Mouse (Mus musculus): ENCODE data around the gene Stard9. TPM values are rescaled to one million over a fixed set of nuclear protein-coding genes. Genes with fewer than 3 reads are reported as not detected.

The Stard9 gene
- polyA plus RNA-seq, 1 experiment from 2014 or later = 15.4 TPM

DNA sequence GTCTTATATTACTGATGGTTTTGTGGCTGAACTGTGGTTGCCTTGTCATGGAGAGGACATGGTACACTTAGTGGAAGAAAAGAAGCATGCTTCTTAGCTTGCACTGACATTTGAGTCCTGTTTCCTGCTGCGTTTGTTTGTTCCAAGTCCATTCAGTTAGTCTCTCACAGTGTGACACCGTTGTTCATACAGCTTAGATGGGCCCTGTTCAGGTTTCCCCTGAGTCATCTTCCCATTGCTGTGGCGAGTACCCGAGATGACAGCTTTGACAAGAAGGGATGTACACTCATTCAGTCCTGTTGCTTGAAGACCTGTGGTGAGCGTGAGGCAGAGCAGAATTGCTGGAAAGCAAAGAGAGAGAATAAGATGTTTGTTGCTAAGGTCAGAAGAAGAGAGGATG, 29.6 kb downstream of the Stard9 start:
- WGBS = 59% methylated on average over 5 of the region's 5 CpGs
- DNase-seq (ENCODE audit: low spot score) = no peak

DNA sequence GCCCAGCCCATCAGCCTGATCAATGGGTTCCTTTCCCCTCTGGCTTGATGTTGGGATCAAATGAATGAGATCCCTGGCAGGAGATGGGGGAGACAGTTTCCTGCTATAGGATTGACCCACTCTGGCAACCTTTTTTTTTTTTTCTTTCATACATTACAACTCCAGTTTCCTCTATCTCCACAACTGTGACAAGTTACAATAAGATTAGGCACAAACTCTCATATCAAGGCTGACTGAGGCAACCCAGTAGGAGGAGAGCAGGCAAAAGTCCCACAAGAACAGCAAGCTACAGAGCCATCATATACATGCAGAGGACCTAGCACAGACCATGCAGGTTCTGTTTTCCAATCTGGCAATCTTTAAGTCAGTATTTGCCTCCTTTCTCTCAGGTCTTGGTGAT, 30.4 kb downstream of the Stard9 start:
- Histone ChIP-seq H3K4me2 (replicated peaks; ENCODE audit: low read depth, low read length) (no peak overlapping the region), H3K36me3 (ENCODE audit: insufficient read depth, low read length) (no peaks in the 10 kb centered on the region), H3K27ac (ENCODE audit: low read length) (peak overlapping the region; percentile 68; the same call in 1 of the 2 replicates), H3K4me3 (ENCODE audit: low read depth, low read length) (no peak overlapping the region), H3K4me1 (ENCODE audit: insufficient read depth, low read depth, low read length) (peaks cover 10% of the 10 kb centered on the region; the same call in 1 of the 2 replicates), H3K27me3 (replicated peaks; ENCODE audit: insufficient read depth, low read length) (no peaks in the 10 kb centered on the region), H3K9ac (replicated peaks; ENCODE audit: low read depth) (no peak overlapping the region), H3K9me3 (ENCODE audit: low read length) (no peaks in the 10 kb centered on the region)
- TF ChIP-seq EP300 (IDR thresholded peaks at IDR 0.05) (no peak), CTCF (IDR thresholded peaks at IDR 0.05) (no peak)
- DNase-seq (ENCODE audit: low spot score) (no peak), ATAC-seq (no peak)

More for the DNA sequence above, 29.6 kb downstream of the Stard9 start:
- Histone ChIP-seq H3K9me3 (ENCODE audit: low read length) (no peaks in the 10 kb centered on the region), H3K4me2 (replicated peaks; ENCODE audit: low read depth, low read length) (no peak overlapping the region), H3K27me3 (replicated peaks; ENCODE audit: insufficient read depth, low read length) (no peaks in the 10 kb centered on the region), H3K36me3 (ENCODE audit: insufficient read depth, low read length) (no peaks in the 10 kb centered on the region), H3K9ac (replicated peaks; ENCODE audit: low read depth) (no peak overlapping the region), H3K4me1 (ENCODE audit: insufficient read depth, low read depth, low read length) (peaks cover 6% of the 10 kb centered on the region; the same call in 1 of the 2 replicates), H3K4me3 (ENCODE audit: low read depth, low read length) (no peak overlapping the region), H3K27ac (ENCODE audit: low read length) (no peak overlapping the region)
- TF ChIP-seq CTCF (IDR thresholded peaks at IDR 0.05) = no peak
- TF ChIP-seq EP300 (IDR thresholded peaks at IDR 0.05) = no peak
- no peak for ATAC-seq

DNA sequence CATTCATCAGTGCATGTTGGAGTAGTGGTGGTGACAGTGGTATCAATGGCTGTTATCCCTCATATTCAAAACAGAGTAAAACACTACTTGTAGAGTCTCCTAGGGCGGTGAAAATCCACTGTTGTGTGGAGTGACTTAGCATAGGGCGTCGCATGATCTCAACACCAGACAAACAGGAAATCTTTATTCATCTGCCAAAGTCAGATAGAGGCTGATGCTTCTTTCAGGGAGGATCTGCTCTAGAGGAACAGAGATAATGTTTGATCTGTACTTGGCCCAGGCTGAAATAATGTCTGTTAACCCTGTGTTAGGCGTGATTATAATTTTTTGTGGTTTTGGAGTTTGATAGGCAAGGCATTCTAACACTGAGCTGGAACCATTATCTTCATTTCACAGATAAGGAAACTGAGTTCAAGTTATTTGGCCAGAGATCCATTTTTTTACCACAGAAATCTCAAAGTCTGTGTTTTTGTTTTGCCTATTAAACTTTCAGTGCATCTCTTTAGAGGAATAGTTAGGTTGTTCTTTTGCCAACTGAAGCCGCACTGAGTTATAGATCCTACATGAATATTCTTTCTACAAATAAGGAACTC, 31.7 kb downstream of the Stard9 start:
- 32% methylated on average over 5 of the region's 5 CpGs for WGBS
- ATAC-seq = peak; percentile 73
- peak overlapping the region; percentile 68 for H3K27ac ChIP-seq (ENCODE audit: low read length)

DNA sequence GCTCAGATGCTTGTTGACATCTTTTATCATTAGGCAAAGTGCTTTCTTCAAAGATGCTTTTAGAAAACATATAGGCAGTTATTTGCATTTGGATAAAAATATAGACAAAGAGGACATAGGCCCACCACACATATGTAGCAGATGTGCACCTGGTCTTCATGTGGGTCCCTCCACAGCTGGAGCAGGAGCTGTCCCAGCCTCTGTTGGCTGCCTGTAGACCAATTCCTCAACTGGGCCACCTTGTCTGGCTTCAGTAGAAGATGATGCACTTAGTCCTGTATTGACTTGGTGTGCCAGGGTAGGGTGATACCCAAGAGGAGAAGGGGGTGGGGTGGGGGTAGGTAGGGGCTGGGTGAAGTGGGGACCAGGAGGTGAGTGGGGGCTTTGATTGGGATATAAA, 33.8 kb downstream of the Stard9 start:
- TF ChIP-seq CTCF (IDR thresholded peaks at IDR 0.05) (no peak), EP300 (IDR thresholded peaks at IDR 0.05) (no peak)
- no peaks in the 10 kb centered on the region for H3K36me3 ChIP-seq (ENCODE audit: insufficient read depth, low read length)
- H3K4me3 ChIP-seq (ENCODE audit: low read depth, low read length) = no peak overlapping the region
- no peak overlapping the region for H3K4me2 ChIP-seq (replicated peaks; ENCODE audit: low read depth, low read length)
- DNase-seq (ENCODE audit: low spot score) = no peak
- H3K9ac ChIP-seq (replicated peaks; ENCODE audit: low read depth) = no peak overlapping the region
- peaks cover 12% of the 10 kb centered on the region; the same call in 1 of the 2 replicates for H3K4me1 ChIP-seq (ENCODE audit: insufficient read depth, low read depth, low read length)
- H3K27me3 ChIP-seq (replicated peaks; ENCODE audit: insufficient read depth, low read length) = no peaks in the 10 kb centered on the region
- no peaks in the 10 kb centered on the region for H3K9me3 ChIP-seq (ENCODE audit: low read length)
- no peak for ATAC-seq
- H3K27ac ChIP-seq (ENCODE audit: low read length) = 0 out of 2 replicates have a peak overlapping the region, but pooled peaks have one; percentile 51

More for the DNA sequence above, 31.7 kb downstream of the Stard9 start:
- Histone ChIP-seq H3K9me3 (ENCODE audit: low read length) (no peaks in the 10 kb centered on the region), H3K4me1 (ENCODE audit: insufficient read depth, low read depth, low read length) (peaks cover 12% of the 10 kb centered on the region; the same call in 1 of the 2 replicates), H3K27me3 (replicated peaks; ENCODE audit: insufficient read depth, low read length) (no peaks in the 10 kb centered on the region), H3K36me3 (ENCODE audit: insufficient read depth, low read length) (no peaks in the 10 kb centered on the region), H3K9ac (replicated peaks; ENCODE audit: low read depth) (no peak overlapping the region), H3K4me2 (replicated peaks; ENCODE audit: low read depth, low read length) (no peak overlapping the region), H3K4me3 (ENCODE audit: low read depth, low read length) (no peak overlapping the region)
- peak; percentile 59 for DNase-seq (ENCODE audit: low spot score)
- TF ChIP-seq EP300 (IDR thresholded peaks at IDR 0.05) (peak; percentile 79), CTCF (IDR thresholded peaks at IDR 0.05) (no peak)

DNA sequence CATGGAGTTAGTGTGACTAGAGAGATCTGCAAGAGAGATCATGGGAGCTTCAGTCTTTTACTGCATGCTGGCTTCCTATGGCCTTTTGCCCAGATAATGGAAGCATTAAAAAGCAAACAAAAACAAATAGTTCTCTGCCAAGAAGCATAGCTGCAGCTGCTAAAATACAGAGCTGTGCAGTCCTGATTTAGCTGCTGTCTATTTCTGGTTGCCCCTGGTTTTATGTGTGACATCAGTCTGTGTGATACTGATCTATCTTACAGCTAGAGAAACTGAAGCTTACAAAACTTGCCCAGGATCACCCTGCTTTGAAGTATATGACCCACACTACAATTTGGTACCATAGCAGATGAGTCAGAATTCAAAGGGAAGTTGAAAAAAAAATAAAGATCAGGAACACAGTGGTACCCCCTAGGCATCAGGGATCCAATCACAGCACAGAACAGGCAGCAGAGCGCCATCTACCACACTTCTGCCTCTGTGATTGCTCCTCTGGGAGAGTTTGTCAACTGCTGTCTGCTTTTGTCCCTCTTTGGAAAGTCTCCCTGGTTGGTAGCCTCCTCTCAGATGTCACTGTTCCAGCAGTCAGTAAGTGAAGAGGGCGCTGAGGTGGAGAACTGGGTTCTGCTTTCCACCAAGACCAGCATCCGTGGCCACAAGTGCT, 34.7 kb downstream of the Stard9 start:
- WGBS = 67% methylated on average over 3 of the region's 3 CpGs
- H3K27me3 ChIP-seq (replicated peaks; ENCODE audit: insufficient read depth, low read length) = no peaks in the 10 kb centered on the region
- ATAC-seq (peak; percentile 75), DNase-seq (ENCODE audit: low spot score) (peak; percentile 69)
- peaks cover 12% of the 10 kb centered on the region; the same call in 1 of the 2 replicates for H3K4me1 ChIP-seq (ENCODE audit: insufficient read depth, low read depth, low read length)
- no peaks in the 10 kb centered on the region for H3K36me3 ChIP-seq (ENCODE audit: insufficient read depth, low read length)
- no peak overlapping the region for H3K4me2 ChIP-seq (replicated peaks; ENCODE audit: low read depth, low read length)
- no peaks in the 10 kb centered on the region for H3K9me3 ChIP-seq (ENCODE audit: low read length)
- H3K27ac ChIP-seq (ENCODE audit: low read length) = peak overlapping the region; percentile 54
- peak; percentile 33; the same call in 1 of the 2 replicates for TF ChIP-seq EP300 (IDR thresholded peaks at IDR 0.05)
- TF ChIP-seq CTCF (IDR thresholded peaks at IDR 0.05) = peak; percentile 45
- H3K9ac ChIP-seq (replicated peaks; ENCODE audit: low read depth) = no peak overlapping the region
- H3K4me3 ChIP-seq (ENCODE audit: low read depth, low read length) = no peak overlapping the region

DNA sequence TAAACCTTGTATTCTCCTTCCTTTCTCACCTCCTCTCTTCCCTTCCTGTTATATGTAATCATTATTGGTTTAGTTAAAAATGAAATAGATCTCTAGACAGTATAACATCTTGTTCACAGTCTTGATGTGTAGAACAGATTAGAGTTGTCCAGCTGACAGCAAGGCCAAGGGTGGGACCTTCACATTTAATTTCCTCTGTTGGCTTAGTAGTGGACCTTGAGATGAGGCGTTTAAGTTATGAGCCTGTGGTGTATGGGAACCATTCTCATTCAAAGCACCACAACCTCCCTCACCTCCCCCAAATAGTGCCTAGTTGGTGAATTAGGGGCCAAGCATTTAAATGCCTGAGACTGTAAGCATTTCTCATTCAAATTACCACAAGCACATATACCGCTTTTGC, 38.5 kb downstream of the Stard9 start:
- no peak overlapping the region for H3K27ac ChIP-seq (ENCODE audit: low read length)
- H3K9me3 ChIP-seq (ENCODE audit: low read length) = no peaks in the 10 kb centered on the region
- no peaks in the 10 kb centered on the region for H3K36me3 ChIP-seq (ENCODE audit: insufficient read depth, low read length)
- WGBS = 75% methylated on average over 2 of the region's 2 CpGs
- no peaks in the 10 kb centered on the region for H3K27me3 ChIP-seq (replicated peaks; ENCODE audit: insufficient read depth, low read length)
- no peak overlapping the region for H3K9ac ChIP-seq (replicated peaks; ENCODE audit: low read depth)
- TF ChIP-seq EP300 (IDR thresholded peaks at IDR 0.05) = no peak
- TF ChIP-seq CTCF (IDR thresholded peaks at IDR 0.05) = no peak
- no peak overlapping the region for H3K4me3 ChIP-seq (ENCODE audit: low read depth, low read length)
- no peak overlapping the region for H3K4me2 ChIP-seq (replicated peaks; ENCODE audit: low read depth, low read length)
- ATAC-seq (no peak), DNase-seq (ENCODE audit: low spot score) (no peak)
- H3K4me1 ChIP-seq (ENCODE audit: insufficient read depth, low read depth, low read length) = peaks cover 6% of the 10 kb centered on the region; the same call in 1 of the 2 replicates
